Mouse (Mus musculus) fat pad, adult 2 months (tissue): ENCODE measurements around the gene 1700001P01Rik.
"Not testable (repeated sequence)": the region's sequence is repeated elsewhere in the genome, so short reads cannot be mapped to it uniquely, and the experiment has no call there.

Experiments used
- DNase-seq: peaks from one replicate; pipeline ENCODE4 v3.0.0-alpha.2; 2011; ENCODE audit warnings: low read depth, low spot score; ENCODE audit errors: extremely low read depth

The 1700001P01Rik gene

GRCm38 (mm10) chr11:97753277-97753676, 22.4 kb downstream of the 1700001P01Rik start:
- no peak for DNase-seq

- DNase-seq, result no peak
Measured at GRCm38 (mm10) chr11:97748496-97748895, 27.2 kb downstream of the 1700001P01Rik start.

- no peak for DNase-seq
Measured at GRCm38 (mm10) chr11:97747773-97748172, 27.9 kb downstream of the 1700001P01Rik start.

GRCm38 (mm10) chr11:97745331-97745721, 30.4 kb downstream of the 1700001P01Rik start:
- no peak for DNase-seq

- peak; percentile 93 for DNase-seq
Measured at GRCm38 (mm10) chr11:97744718-97745330, 30.9 kb downstream of the 1700001P01Rik start.

GRCm38 (mm10) chr11:97744063-97744717, 31.5 kb downstream of the 1700001P01Rik start, which contains the start of gene Pip4k2b:
TSS of gene Pip4k2b (minus strand) at chr11:97744704.
- no peak for DNase-seq

GRCm38 (mm10) chr11:97743423-97743822, 32.3 kb downstream of the 1700001P01Rik start:
- DNase-seq, result no peak

GRCm38 (mm10) chr11:97742591-97742990, 33.1 kb downstream of the 1700001P01Rik start:
- DNase-seq, result no peak

GRCm38 (mm10) chr11:97742157-97742556, 33.6 kb downstream of the 1700001P01Rik start:
- DNase-seq, result no peak

GRCm38 (mm10) chr11:97740190-97740589, 35.5 kb downstream of the 1700001P01Rik start:
- no peak for DNase-seq

- DNase-seq, result no peak
Measured at GRCm38 (mm10) chr11:97739155-97739554, 36.6 kb downstream of the 1700001P01Rik start.

GRCm38 (mm10) chr11:97738703-97739102, 37.0 kb downstream of the 1700001P01Rik start:
- no peak for DNase-seq

- DNase-seq, result peak; percentile 98
Measured at GRCm38 (mm10) chr11:97737600-97737999, 38.1 kb downstream of the 1700001P01Rik start.

GRCm38 (mm10) chr11:97736645-97737044, 39.1 kb downstream of the 1700001P01Rik start:
- DNase-seq, result no peak

- not testable (repeated sequence) for DNase-seq
Measured at GRCm38 (mm10) chr11:97734810-97735209, 40.9 kb downstream of the 1700001P01Rik start.

GRCm38 (mm10) chr11:97733689-97734088, 42.0 kb downstream of the 1700001P01Rik start:
- DNase-seq, result no peak

- DNase-seq, result no peak
Measured at GRCm38 (mm10) chr11:97728730-97729129, 47.0 kb downstream of the 1700001P01Rik start.

GRCm38 (mm10) chr11:97728311-97728710, 47.4 kb downstream of the 1700001P01Rik start:
- no peak for DNase-seq

GRCm38 (mm10) chr11:97723709-97724108, 52.0 kb downstream of the 1700001P01Rik start:
- no peak for DNase-seq
